Mouse (Mus musculus) adrenal gland, postnatal 4 days (tissue): ENCODE measurements around the gene Prkn. TPM values are rescaled to one million over a fixed set of nuclear protein-coding genes. Genes with fewer than 3 reads are reported as not detected.

ENCODE experiments used
- DNase-seq, 2 experiments: peaks; one replicate each; pipeline ENCODE4 v3.0.0; 2021 to 2022; ENCODE audit warnings: low spot score in 2 of 2, mixed read lengths in 2 of 2
- total RNA-seq, 2 experiments: library from RNA; stranded (reverse); gene quantifications; 2 replicates each; pipeline ENCODE4 v1.2.3; 2021

Prkn gene
- total RNA-seq, 2 experiments from 2014 or later: 10.2 to 13.0 TPM

DNA sequence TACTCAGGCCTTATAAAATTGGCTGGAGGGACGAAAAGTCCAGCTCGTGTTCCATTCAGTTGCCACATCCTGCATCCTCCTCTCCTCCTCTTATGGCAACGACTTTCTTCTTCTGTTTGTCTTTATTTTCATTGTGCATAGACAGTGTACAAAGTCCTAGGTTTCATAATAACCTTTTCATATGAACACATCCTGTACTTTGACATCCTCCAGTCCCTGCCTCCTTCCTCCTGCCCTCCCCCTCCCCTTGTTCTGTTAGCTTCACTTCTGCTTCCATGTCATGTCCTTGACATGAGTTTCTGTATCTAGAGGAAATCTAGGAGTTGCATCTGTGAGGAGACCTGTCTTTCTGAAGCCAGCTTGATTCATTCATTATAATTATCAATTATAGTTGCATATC lies 967.1 kb downstream of the Prkn start:
- no peak for DNase-seq

- DNase-seq: no peak
These were observed 977.7 kb downstream of the Prkn start for GRCm38 (mm10) chr17:11817886-11818285.

DNA sequence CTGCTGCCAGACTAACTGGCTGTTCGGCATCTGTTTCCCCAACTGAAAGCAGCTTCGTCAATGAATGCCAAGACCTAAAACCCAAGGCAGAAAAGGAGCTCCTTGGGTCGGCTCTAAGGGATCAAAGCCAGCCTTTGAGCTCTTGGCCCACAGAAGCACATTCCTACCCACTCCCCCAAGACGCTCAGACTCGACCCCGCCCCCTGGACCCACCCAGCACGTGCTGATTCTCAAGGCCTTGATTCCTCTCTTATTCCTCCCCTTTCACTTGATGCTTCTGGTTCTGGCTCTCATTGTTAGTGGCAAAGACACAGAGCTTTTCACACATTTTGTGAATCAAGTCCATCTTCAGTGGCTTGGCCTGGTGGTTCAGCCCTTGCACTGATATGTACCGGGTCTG lies 979.3 kb downstream of the Prkn start:
- DNase-seq: no peak

GRCm38 (mm10) chr17:11820757-11821156 lies 980.6 kb downstream of the Prkn start:
- no peak for DNase-seq

GRCm38 (mm10) chr17:11829501-11829900 lies 989.3 kb downstream of the Prkn start:
- DNase-seq: no peak

GRCm38 (mm10) chr17:11837121-11837520 lies 996.9 kb downstream of the Prkn start:
- no peak for DNase-seq

- DNase-seq: no peak
These were observed 1004.3 kb downstream of the Prkn start for GRCm38 (mm10) chr17:11844436-11844835.

DNA sequence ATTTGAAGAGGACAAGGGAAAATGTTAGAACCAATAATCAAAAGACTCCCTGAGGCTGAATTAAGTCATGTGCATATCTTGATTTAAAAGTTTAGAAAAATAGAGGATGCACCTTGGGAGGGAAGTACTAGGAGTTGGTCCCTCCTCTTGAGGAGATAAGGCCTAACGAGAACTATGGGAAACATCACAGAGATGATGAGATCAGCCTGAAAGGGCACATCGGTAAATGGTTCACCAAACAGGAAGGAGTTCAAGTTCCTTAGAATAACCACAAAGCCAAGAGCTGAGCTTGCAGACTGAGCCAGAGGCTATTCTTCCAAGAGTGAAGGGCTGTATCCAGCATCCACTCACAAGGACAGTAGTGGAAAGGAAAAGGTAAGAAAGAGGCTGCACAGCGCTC lies 1004.8 kb downstream of the Prkn start:
- DNase-seq: no peak

GRCm38 (mm10) chr17:11845506-11845905 lies 1005.3 kb downstream of the Prkn start:
- DNase-seq: no peak

- DNase-seq: no peak
These were observed 1014.4 kb downstream of the Prkn start for GRCm38 (mm10) chr17:11854571-11854970.

DNA sequence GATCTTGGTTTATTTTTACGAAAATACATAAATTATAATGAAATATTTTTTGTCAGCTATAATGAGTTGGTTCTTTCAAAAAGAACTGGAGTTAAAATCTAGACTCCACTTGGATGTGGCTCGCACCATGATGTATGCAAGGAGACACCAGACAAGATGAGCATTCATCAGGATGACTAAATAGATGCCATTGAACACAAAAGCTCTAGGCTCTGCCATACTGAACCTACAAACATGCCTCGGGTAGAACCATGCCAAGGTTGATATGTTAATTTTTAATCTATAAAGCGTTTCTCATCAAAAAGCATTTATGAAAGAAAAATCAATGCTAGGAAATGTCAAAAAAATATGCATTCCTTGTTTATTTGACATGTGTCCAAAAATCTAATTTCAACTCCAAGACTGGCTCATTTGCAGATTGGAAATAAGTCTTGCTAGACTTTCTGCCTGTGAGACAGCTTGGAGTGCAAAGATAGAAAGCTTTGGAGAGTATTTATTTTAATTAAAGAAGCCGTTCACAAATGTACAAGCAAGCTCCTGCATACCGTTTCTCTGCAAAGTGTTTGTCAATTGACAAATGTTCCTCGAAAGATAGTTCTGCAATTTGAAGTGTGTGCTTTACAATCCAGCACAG lies 1018.7 kb downstream of the Prkn start:
- DNase-seq: no peak

- no peak for DNase-seq
These were observed 1021.0 kb downstream of the Prkn start for GRCm38 (mm10) chr17:11861178-11861577.

DNA sequence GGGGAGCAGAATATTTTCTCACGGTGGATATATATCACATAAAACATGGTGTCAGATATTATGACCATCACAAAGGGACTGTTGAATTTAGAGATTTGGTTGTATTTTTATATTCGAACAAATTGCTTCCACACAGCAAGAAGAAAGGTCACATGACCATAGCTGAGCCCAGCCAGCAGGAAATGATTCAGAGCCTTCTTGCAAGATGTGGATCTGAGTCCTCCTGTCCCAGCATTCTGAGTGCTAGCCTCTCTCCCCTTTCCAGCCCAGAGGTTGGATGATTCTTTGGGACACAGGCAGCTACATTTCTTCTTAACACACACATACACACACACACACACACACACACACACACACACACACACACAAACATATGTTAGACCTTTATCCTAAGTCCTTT lies 1022.2 kb downstream of the Prkn start:
- DNase-seq: no peak

- no peak for DNase-seq
These were observed 1022.8 kb downstream of the Prkn start for GRCm38 (mm10) chr17:11863017-11863416.

- DNase-seq: no peak
These were observed 1026.0 kb downstream of the Prkn start for GRCm38 (mm10) chr17:11866231-11866630.

GRCm38 (mm10) chr17:11867334-11868095 lies 1027.3 kb downstream of the Prkn start:
- no peak for DNase-seq

DNA sequence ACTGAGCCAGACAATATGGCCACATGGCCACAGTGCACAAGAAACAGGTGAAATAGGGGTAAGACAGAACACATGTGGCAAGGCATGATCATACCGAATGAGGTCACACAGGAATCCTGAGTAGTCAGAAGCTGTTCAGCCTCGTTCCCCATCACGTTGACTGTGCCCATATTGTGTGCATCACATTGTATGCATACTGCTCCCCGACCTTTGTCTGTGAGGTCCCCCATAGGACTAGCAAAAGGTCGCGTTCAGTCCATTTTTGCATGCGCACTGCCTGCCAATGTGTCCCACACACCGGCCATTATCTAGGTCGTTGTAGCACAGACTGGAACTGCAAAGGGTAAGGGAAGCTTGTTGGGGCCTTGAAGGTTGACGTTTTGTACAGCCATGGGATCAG lies 1030.4 kb downstream of the Prkn start:
- no peak for DNase-seq

- no peak for DNase-seq
These were observed 1036.1 kb downstream of the Prkn start for GRCm38 (mm10) chr17:11876240-11876639.

- DNase-seq: no peak
These were observed 1041.1 kb downstream of the Prkn start for GRCm38 (mm10) chr17:11881110-11881820.

DNA sequence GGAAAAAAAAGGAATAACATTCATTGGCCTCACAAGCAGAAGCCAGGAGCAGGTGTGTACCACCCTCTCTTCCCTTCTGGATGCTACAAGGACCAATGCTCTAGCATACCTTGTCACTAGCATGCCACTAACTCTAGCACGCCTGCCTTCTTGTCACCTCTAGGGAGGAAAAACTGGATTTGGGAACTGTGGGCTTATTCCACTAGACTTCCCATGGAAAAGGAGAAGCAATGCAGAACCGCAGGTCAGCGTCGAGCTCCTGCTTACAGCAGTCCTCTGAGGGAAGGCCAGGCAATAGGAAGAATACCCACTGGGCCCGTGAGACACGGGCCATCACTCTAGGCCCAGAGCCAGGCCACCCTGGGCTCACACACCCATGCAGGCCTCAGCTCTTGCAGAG lies 1045.4 kb downstream of the Prkn start:
- no peak for DNase-seq

- DNase-seq: no peak
These were observed 1046.8 kb downstream of the Prkn start for GRCm38 (mm10) chr17:11886963-11887362.

- no peak for DNase-seq
These were observed 1047.5 kb downstream of the Prkn start for GRCm38 (mm10) chr17:11887591-11888205.
